Mouse (Mus musculus): ENCODE data around the gene Tmem127. TPM values are rescaled to one million over a fixed set of nuclear protein-coding genes. Genes with fewer than 3 reads are reported as not detected.

Tmem127 gene
- polyA plus RNA-seq, 1 experiment from 2014 or later: 11.4 TPM

DNA sequence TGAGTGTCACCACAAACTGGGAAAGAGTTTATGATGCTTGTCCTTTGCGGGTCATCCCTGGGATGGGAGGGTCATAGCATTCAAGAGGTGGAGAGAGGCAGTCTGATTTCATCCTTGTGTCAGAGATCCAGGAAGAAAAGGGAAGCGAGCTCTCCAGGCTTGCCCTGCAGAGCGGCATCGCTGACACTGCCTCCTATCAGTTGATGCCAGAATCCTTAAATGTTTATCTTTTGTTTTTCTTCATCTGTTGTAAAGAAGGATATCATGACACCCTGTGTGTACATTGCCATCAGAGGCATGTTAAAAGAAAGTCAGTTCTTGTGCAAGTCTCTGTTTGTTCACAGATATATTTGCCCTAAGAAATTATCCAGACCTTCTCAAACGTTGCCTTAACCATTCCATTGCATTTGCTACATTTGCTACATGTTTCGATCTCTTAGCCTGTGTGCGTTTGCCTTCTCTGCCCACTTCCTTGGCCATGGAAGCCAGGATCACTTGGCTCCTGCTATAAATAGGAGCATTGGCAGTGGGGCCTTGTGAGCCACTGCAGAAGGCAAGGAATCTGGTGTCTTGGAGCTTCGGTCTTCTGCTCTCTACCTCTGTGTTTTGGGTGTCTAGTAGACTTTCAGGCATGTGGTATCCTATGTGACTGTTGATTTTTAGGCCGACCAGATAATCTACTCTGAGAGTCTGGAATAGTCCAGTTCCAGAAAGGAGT lies 2.7 kb downstream of the Tmem127 start:
- ATAC-seq: no peak
- Histone ChIP-seq H3K4me3 (ENCODE audit: low read depth, low read length) (no peak overlapping the region), H3K9me3 (ENCODE audit: low read length) (no peaks in the 10 kb centered on the region), H3K27ac (ENCODE audit: low read depth) (no peak overlapping the region), H3K9ac (replicated peaks) (no peak overlapping the region; the same call in 1 of the 2 replicates), H3K4me2 (ENCODE audit: low read depth, low read length) (0 out of 2 replicates have a peak overlapping the region, but pooled peaks have one; percentile 11), H3K27me3 (ENCODE audit: insufficient read depth, low read length) (no peaks in the 10 kb centered on the region), H3K36me3 (replicated peaks; ENCODE audit: insufficient read depth, low read length) (peaks cover 5% of the 10 kb centered on the region; the same call in 1 of the 2 replicates), H3K4me1 (ENCODE audit: insufficient read depth) (peaks cover 27% of the 10 kb centered on the region)
- 70% methylated on average over 9 of the region's 9 CpGs for WGBS (ENCODE audit: insufficient replicate concordance)
- no peak for DNase-seq
- TF ChIP-seq CTCF (IDR thresholded peaks at IDR 0.05; ENCODE audit: low read depth) (no peak), EP300 (IDR thresholded peaks at IDR 0.05; ENCODE audit: low read depth) (no peak)

GRCm38 (mm10) chr2:127251457-127251856 lies 3.7 kb downstream of the Tmem127 start:
- 76% methylated on average over 3 of the region's 3 CpGs for WGBS (ENCODE audit: insufficient replicate concordance)
- no peak for TF ChIP-seq CTCF (IDR thresholded peaks at IDR 0.05; ENCODE audit: low read depth)
- no peak for TF ChIP-seq EP300 (IDR thresholded peaks at IDR 0.05; ENCODE audit: low read depth)
- no peak for ATAC-seq

GRCm38 (mm10) chr2:127251880-127252527 lies 4.3 kb downstream of the Tmem127 start:
- Histone ChIP-seq H3K4me1 (ENCODE audit: insufficient read depth) (peaks cover 20% of the 10 kb centered on the region), H3K9me3 (ENCODE audit: low read length) (no peaks in the 10 kb centered on the region), H3K36me3 (replicated peaks; ENCODE audit: insufficient read depth, low read length) (peaks cover 17% of the 10 kb centered on the region), H3K4me2 (ENCODE audit: low read depth, low read length) (no peak overlapping the region), H3K27ac (ENCODE audit: low read depth) (no peak overlapping the region), H3K4me3 (ENCODE audit: low read depth, low read length) (no peak overlapping the region), H3K27me3 (ENCODE audit: insufficient read depth, low read length) (no peaks in the 10 kb centered on the region), H3K9ac (replicated peaks) (no peak overlapping the region)
- DNase-seq (no peak), ATAC-seq (no peak)
- WGBS (ENCODE audit: insufficient replicate concordance): 74% methylated on average over 3 of the region's 3 CpGs
- TF ChIP-seq CTCF (IDR thresholded peaks at IDR 0.05; ENCODE audit: low read depth) (no peak), EP300 (IDR thresholded peaks at IDR 0.05; ENCODE audit: low read depth) (no peak)

More at GRCm38 (mm10) chr2:127251457-127251856, 3.7 kb downstream of the Tmem127 start:
- no peak overlapping the region for H3K27ac ChIP-seq (ENCODE audit: low read depth)
- H3K4me3 ChIP-seq (ENCODE audit: low read depth, low read length): no peak overlapping the region
- H3K4me2 ChIP-seq (ENCODE audit: low read depth, low read length): no peak overlapping the region
- peaks cover 26% of the 10 kb centered on the region for H3K4me1 ChIP-seq (ENCODE audit: insufficient read depth)
- no peaks in the 10 kb centered on the region for H3K9me3 ChIP-seq (ENCODE audit: low read length)
- peaks cover 11% of the 10 kb centered on the region for H3K36me3 ChIP-seq (replicated peaks; ENCODE audit: insufficient read depth, low read length)
- DNase-seq: no peak
- H3K9ac ChIP-seq (replicated peaks): no peak overlapping the region
- H3K27me3 ChIP-seq (ENCODE audit: insufficient read depth, low read length): no peaks in the 10 kb centered on the region

DNA sequence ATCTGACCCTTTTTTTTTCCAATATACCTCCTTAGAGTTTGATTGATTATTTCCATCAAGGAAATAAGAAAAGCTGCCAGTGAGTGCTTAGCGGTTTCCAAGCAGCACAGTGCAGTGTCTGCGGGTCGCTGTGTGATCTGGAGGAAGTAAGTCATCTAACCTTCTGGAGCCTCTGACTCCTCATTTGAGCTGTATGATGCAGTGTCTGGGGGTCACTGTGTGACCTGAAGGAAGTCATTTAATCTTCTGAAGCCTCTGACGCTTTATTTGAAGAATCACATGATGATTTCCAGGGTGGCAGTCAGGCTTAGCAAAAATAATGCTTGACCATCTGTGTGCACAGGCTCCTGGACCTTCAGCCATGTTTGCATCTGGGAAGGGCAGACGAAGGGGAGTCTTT lies 5.1 kb downstream of the Tmem127 start:
- peaks cover 20% of the 10 kb centered on the region for H3K4me1 ChIP-seq (ENCODE audit: insufficient read depth)
- H3K4me2 ChIP-seq (ENCODE audit: low read depth, low read length): no peak overlapping the region
- DNase-seq: no peak
- no peak overlapping the region for H3K27ac ChIP-seq (ENCODE audit: low read depth)
- no peaks in the 10 kb centered on the region for H3K27me3 ChIP-seq (ENCODE audit: insufficient read depth, low read length)
- no peak for ATAC-seq
- no peak overlapping the region for H3K4me3 ChIP-seq (ENCODE audit: low read depth, low read length)
- WGBS (ENCODE audit: insufficient replicate concordance): 82% methylated on average over 5 of the region's 5 CpGs
- TF ChIP-seq EP300 (IDR thresholded peaks at IDR 0.05; ENCODE audit: low read depth): no peak
- no peak for TF ChIP-seq CTCF (IDR thresholded peaks at IDR 0.05; ENCODE audit: low read depth)
- H3K9ac ChIP-seq (replicated peaks): no peak overlapping the region
- H3K36me3 ChIP-seq (replicated peaks; ENCODE audit: insufficient read depth, low read length): peaks cover 24% of the 10 kb centered on the region
- H3K9me3 ChIP-seq (ENCODE audit: low read length): no peaks in the 10 kb centered on the region

- Histone ChIP-seq H3K27ac (ENCODE audit: low read depth) (no peak overlapping the region), H3K4me3 (ENCODE audit: low read depth, low read length) (no peak overlapping the region), H3K9me3 (ENCODE audit: low read length) (no peaks in the 10 kb centered on the region), H3K27me3 (ENCODE audit: insufficient read depth, low read length) (no peaks in the 10 kb centered on the region), H3K4me1 (ENCODE audit: insufficient read depth) (peaks cover 9% of the 10 kb centered on the region), H3K9ac (replicated peaks) (no peak overlapping the region), H3K36me3 (replicated peaks; ENCODE audit: insufficient read depth, low read length) (peaks cover 42% of the 10 kb centered on the region), H3K4me2 (ENCODE audit: low read depth, low read length) (no peak overlapping the region)
- no peak for TF ChIP-seq EP300 (IDR thresholded peaks at IDR 0.05; ENCODE audit: low read depth)
- no peak for TF ChIP-seq CTCF (IDR thresholded peaks at IDR 0.05; ENCODE audit: low read depth)
- ATAC-seq (no peak), DNase-seq (no peak)
- 82% methylated on average over 3 of the region's 3 CpGs for WGBS (ENCODE audit: insufficient replicate concordance)
Observed at GRCm38 (mm10) chr2:127254604-127255134, 7.0 kb downstream of the Tmem127 start.

- Histone ChIP-seq H3K4me2 (ENCODE audit: low read depth, low read length) (no peak overlapping the region), H3K27me3 (ENCODE audit: insufficient read depth, low read length) (no peaks in the 10 kb centered on the region), H3K27ac (ENCODE audit: low read depth) (no peak overlapping the region), H3K9ac (replicated peaks) (no peak overlapping the region), H3K36me3 (replicated peaks; ENCODE audit: insufficient read depth, low read length) (peaks cover 46% of the 10 kb centered on the region), H3K4me1 (ENCODE audit: insufficient read depth) (peaks cover 8% of the 10 kb centered on the region; the same call in 1 of the 2 replicates), H3K9me3 (ENCODE audit: low read length) (no peaks in the 10 kb centered on the region), H3K4me3 (ENCODE audit: low read depth, low read length) (no peak overlapping the region)
- TF ChIP-seq EP300 (IDR thresholded peaks at IDR 0.05; ENCODE audit: low read depth) (no peak), CTCF (IDR thresholded peaks at IDR 0.05; ENCODE audit: low read depth) (no peak)
- WGBS (ENCODE audit: insufficient replicate concordance): 82% methylated on average over 6 of the region's 6 CpGs
- ATAC-seq (no peak), DNase-seq (no peak)
Observed at GRCm38 (mm10) chr2:127255294-127255693, 7.6 kb downstream of the Tmem127 start.

Measured in liver, postnatal 0 days (tissue).